Mouse (Mus musculus): Measurements from ENCODE around the gene Serpina16.

DNA sequence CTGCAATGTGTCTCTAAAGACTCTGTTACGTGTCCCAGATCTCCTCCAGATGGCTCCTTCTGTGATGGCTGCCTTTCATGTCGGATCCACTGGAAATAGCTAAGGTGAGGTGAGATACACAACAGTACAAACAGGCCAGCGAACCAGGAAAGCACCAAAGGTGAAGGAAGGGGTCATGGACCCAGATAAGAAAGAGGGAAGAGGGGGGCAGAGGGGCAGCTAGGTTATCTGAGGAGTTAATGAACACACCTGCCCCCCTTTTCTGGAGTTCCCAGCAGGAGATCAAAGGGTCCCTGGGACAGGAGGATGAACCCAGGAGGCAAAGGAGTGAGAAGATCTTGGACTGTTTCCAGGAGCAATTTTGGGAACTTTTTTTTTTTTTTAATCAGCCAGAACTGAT is 9.4 kb upstream of the Serpina16 start:
- no peak for TF ChIP-seq POLR2A (IDR thresholded peaks at IDR 0.05; ENCODE audit: insufficient read depth, low read length)
- TF ChIP-seq CTCF (IDR thresholded peaks at IDR 0.05; ENCODE audit: low read depth, low read length), result no peak
- no peak for TF ChIP-seq EP300 (IDR thresholded peaks at IDR 0.05; ENCODE audit: insufficient read depth, low read depth, low read length)

All from ES-Bruce4 (cell line).